Mouse (Mus musculus) adrenal gland, postnatal 0 days (tissue): ENCODE results near the gene Gjb6. TPM values are rescaled to one million over a fixed set of nuclear protein-coding genes. Genes with fewer than 3 reads are reported as not detected.

Source experiments
- polyA plus RNA-seq: library from polyadenylated mRNA; unstranded; fragments of >200 nt; fragmentation: Nextera tagmentation; extraction: Ambion mirVana; gene quantifications from 2 replicates; pipeline ENCODE4 v1.2.1, GENCODE M21; 2015

Gjb6 gene
- not detected in 2 replicates for polyA plus RNA-seq

DNA sequence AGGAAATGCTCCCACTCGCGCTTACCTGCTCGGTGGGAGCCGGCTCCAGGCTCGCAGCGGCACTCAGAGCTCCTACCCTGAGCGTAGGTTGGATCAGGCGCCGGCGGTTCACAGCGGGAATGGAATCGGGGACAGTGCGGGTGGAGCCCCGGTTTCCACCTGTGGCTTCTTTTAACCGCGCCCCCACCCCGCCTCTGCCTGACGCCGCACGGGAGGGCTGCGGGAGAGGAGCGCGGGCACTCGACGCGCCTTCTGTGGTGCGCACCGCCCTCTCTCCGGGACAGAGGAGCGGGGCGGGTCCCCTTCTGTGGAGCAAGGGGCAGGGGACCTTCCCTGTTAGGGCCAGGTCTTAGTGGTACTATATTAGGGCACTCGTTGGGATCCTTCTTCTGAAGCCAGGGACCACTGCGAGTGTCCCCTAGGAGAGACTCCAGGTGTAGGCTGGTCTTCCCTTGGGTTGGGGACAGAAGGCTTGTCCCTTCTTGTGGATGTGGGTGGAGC lies at the start of gene Gjb6:
TSS of gene Gjb6 (minus strand) at position 451 of the 501 bp plus-strand sequence.

DNA sequence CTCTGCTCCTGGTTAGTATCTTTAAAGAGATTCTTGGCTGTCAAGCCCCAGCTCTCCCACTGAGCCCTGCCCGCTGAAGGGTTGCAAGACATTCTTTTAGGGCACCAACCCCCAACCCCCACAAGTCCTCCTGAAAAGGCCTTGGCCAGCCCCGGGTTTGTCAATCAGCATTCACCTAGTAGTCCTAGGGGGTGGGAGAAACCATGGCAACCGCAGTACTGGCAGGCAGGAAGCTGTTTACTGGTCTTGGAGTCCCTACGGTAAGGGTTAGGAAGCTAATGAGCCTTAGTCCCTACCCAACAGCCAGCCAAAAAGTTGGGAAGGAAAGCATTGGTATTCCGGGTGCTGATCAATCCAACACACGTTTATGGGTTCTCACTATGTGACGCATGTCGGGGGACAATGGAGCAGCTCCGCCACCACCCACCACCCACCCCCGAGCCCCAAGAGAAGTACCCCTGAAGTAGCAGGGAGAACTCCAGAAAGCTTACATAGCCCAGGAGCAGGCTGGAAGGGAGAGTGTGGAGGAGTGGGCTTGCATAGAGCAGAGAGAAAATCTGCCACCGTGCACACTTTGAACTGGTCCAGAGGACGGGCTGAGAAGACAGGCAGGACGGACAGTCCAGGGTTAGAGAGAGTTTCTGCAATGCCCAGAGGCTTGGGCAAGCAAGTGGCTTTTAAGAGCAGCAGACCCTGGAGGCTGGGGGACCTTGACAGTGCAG lies 17.4 kb downstream of the Gjb6 start, which contains the start of gene Gm4491:
TSS of gene Gm4491 (minus strand) at position 61 of the 722 bp plus-strand sequence.

GRCm38 (mm10) chr14:57104106-57105023 lies 29.0 kb downstream of the Gjb6 start, which contains the start of gene Gjb2:
Gene Gjb2 (minus strand): TSS chr14:57104702.

Other genes with a start within 250 kb of the Gjb6 start
- 19.7 and 20.2 TPM in 2 replicates for gene Zmym2, start 247.0 kb downstream of the Gjb6 start, polyA plus RNA-seq
- 0.11 and 0.38 TPM in 2 replicates for gene Gja3, start 75.5 kb downstream of the Gjb6 start, polyA plus RNA-seq
- gene Gjb2, start 28.9 kb downstream of the Gjb6 start, polyA plus RNA-seq: 2.5 and 4.2 TPM in 2 replicates
- gene Gm4491, start 17.7 kb downstream of the Gjb6 start, polyA plus RNA-seq: not detected in 2 replicates